Mouse (Mus musculus) kidney, embryonic 14.5 days (tissue): ENCODE measurements around the gene Cdon. TPM values are rescaled to one million over a fixed set of nuclear protein-coding genes. Genes with fewer than 3 reads are reported as not detected.

Experiments
- ATAC-seq: fragments of 200-750 bp; cut with Nextera tagmentation; 2 replicates; pipeline ENCODE4 v1.8.0; 2017; ENCODE audit warnings: moderate number of reproducible peaks, mild to moderate bottlenecking, moderate TSS enrichment, moderate library complexity; ENCODE audit not compliant: low FRiP score, low TSS enrichment
- H3K27ac ChIP-seq: fragments of 300-500 bp; sonication (generic); 2 replicates; pipeline ENCODE4 v1.5.1; 2014; ENCODE audit warnings: low read depth, mild to moderate bottlenecking, low read length, moderate library complexity, mixed read lengths
- H3K27me3 ChIP-seq: fragments of 300-500 bp; sonication (generic); 2 replicates; pipeline ENCODE4 v1.6.1; 2014; ENCODE audit warnings: mild to moderate bottlenecking, low read length; ENCODE audit not compliant: control insufficient read depth, insufficient read depth
- H3K36me3 ChIP-seq: fragments of 300-500 bp; sonication (generic); 2 replicates; pipeline ENCODE4 v1.6.1; 2014; ENCODE audit warnings: low read length, mixed read lengths; ENCODE audit not compliant: control insufficient read depth, insufficient read depth
- H3K4me1 ChIP-seq: fragments of 300-500 bp; sonication (generic); 2 replicates; pipeline ENCODE4 v1.6.1; 2014; ENCODE audit warnings: low read length, mixed read lengths; ENCODE audit not compliant: control insufficient read depth, insufficient read depth
- H3K4me2 ChIP-seq: fragments of 300-500 bp; sonication (generic); replicated peaks from 2 replicates; pipeline ENCODE4 v1.6.1; 2014; ENCODE audit warnings: low read depth, mild to moderate bottlenecking, low read length
- H3K4me3 ChIP-seq: fragments of 300-500 bp; sonication (generic); 2 replicates; pipeline ENCODE4 v1.5.1; 2014; ENCODE audit warnings: mild to moderate bottlenecking, low read length
- H3K9ac ChIP-seq: fragments of 300-500 bp; sonication (generic); 2 replicates; pipeline ENCODE4 v1.6.1; 2014; ENCODE audit warnings: low read depth, mild to moderate bottlenecking, low read length, moderate library complexity
- H3K9me3 ChIP-seq: fragments of 300-500 bp; sonication (generic); 2 replicates; pipeline ENCODE4 v1.6.1; 2016; ENCODE audit warnings: low read length; ENCODE audit not compliant: control insufficient read depth
- WGBS: fragments of 180-500 bp; shearing (Covaris S2); extraction: QIAGEN DNeasy Blood & Tissue Kit; methylation state at CpG from one replicate; pipeline ENCODE4 v1.1.7; 2014; 5-methylcytosine and 5-hydroxymethylcytosine counted together
- polyA plus RNA-seq: library from polyadenylated mRNA; unstranded; fragments of >200 nt; fragmentation: Nextera tagmentation; extraction: Ambion mirVana; gene quantifications from 2 replicates; pipeline ENCODE4 v1.2.1, GENCODE M21; 2014

The Cdon gene
- polyA plus RNA-seq, 1 experiment from 2014 or later, result 6.2 TPM

GRCm38 (mm10) chr9:35479456-35479855 is 58.5 kb downstream of the Cdon start:
- 91% methylated on average over 6 of the region's 6 CpGs for WGBS
- no peak for ATAC-seq
- H3K9ac ChIP-seq, result no peak overlapping the region
- H3K4me3 ChIP-seq, result no peak overlapping the region
- H3K9me3 ChIP-seq, result no peaks in the 10 kb centered on the region
- H3K27ac ChIP-seq, result no peak overlapping the region
- no peak overlapping the region for H3K4me2 ChIP-seq
- H3K4me1 ChIP-seq, result peaks cover under 1% of the 10 kb centered on the region; the same call in 1 of the 2 replicates
- peaks cover 18% of the 10 kb centered on the region; the same call in 1 of the 2 replicates for H3K36me3 ChIP-seq
- H3K27me3 ChIP-seq, result no peaks in the 10 kb centered on the region

- WGBS, result 54% methylated on average over 13 of the region's 13 CpGs
- no peak overlapping the region for H3K27ac ChIP-seq
- peaks cover 14% of the 10 kb centered on the region; the same call in 1 of the 2 replicates for H3K36me3 ChIP-seq
- no peak overlapping the region for H3K9ac ChIP-seq
- no peak overlapping the region for H3K4me3 ChIP-seq
- H3K27me3 ChIP-seq, result no peaks in the 10 kb centered on the region
- H3K4me1 ChIP-seq, result no peaks in the 10 kb centered on the region
- no peak overlapping the region for H3K4me2 ChIP-seq
- no peak for ATAC-seq
- no peaks in the 10 kb centered on the region for H3K9me3 ChIP-seq
Measured at GRCm38 (mm10) chr9:35482014-35482898, 61.3 kb downstream of the Cdon start.

DNA sequence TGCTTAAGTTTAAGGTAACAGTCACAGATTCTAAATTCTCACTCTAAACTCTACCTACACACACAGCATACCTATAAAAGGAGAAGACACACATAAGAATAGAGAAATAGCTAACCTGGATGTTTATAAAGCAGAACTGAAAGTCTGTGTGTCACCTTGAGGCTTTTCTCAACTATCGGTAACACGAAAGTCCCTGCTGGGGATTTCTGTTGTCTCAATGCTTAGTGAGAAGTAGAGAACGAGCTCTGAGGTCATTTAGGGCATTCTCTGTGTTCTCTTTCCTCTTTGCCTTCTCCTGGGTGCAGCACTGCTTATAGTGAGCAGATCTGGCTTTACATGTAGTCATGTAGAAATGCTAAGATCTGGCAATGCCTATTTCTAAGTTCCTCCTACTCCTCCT is 63.0 kb downstream of the Cdon start:
- no peak overlapping the region for H3K27ac ChIP-seq
- no peak overlapping the region for H3K4me2 ChIP-seq
- ATAC-seq, result no peak
- no peak overlapping the region for H3K9ac ChIP-seq
- 87% methylated on average over 3 of the region's 3 CpGs for WGBS
- H3K4me1 ChIP-seq, result no peaks in the 10 kb centered on the region
- no peaks in the 10 kb centered on the region for H3K9me3 ChIP-seq
- H3K27me3 ChIP-seq, result no peaks in the 10 kb centered on the region
- peaks cover 14% of the 10 kb centered on the region; the same call in 1 of the 2 replicates for H3K36me3 ChIP-seq
- no peak overlapping the region for H3K4me3 ChIP-seq

GRCm38 (mm10) chr9:35486616-35487015 is 65.7 kb downstream of the Cdon start:
- no peaks in the 10 kb centered on the region for H3K9me3 ChIP-seq
- H3K9ac ChIP-seq, result no peak overlapping the region
- H3K36me3 ChIP-seq, result peaks cover 23% of the 10 kb centered on the region; the same call in 1 of the 2 replicates
- no peaks in the 10 kb centered on the region for H3K4me1 ChIP-seq
- no peak overlapping the region for H3K4me2 ChIP-seq
- no peak overlapping the region for H3K27ac ChIP-seq
- no peak for ATAC-seq
- no peak overlapping the region for H3K4me3 ChIP-seq
- no peaks in the 10 kb centered on the region for H3K27me3 ChIP-seq
- 91% methylated on average over 13 of the region's 13 CpGs for WGBS

DNA sequence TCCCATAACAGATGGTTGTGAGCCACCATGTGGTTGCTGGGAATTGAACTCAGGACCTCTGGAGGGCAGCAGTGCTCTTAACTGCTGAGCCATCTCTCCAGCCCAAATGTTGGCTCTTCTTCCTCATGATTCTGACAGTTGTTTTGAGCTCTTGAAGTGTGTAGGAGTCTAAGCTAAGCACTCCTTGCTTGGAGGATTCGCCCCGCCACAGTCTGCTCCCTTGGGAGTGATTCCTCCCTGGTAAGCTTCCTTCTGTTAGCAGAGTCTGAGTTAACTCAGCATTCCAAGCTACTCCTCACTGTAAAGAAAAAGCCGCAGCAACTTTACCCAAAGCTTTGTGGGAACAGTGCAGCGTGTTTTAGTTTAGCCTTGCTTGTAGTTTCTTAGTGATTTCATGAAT is 67.6 kb downstream of the Cdon start:
- no peaks in the 10 kb centered on the region for H3K27me3 ChIP-seq
- no peak overlapping the region for H3K9ac ChIP-seq
- 78% methylated on average over 4 of the region's 4 CpGs for WGBS
- peaks cover 25% of the 10 kb centered on the region; the same call in 1 of the 2 replicates for H3K36me3 ChIP-seq
- H3K9me3 ChIP-seq, result no peaks in the 10 kb centered on the region
- no peaks in the 10 kb centered on the region for H3K4me1 ChIP-seq
- H3K27ac ChIP-seq, result no peak overlapping the region
- no peak for ATAC-seq
- no peak overlapping the region for H3K4me3 ChIP-seq
- no peak overlapping the region for H3K4me2 ChIP-seq

GRCm38 (mm10) chr9:35491109-35491866 is 70.4 kb downstream of the Cdon start:
- H3K9me3 ChIP-seq, result no peaks in the 10 kb centered on the region
- no peak for ATAC-seq
- H3K36me3 ChIP-seq, result peaks cover 22% of the 10 kb centered on the region; the same call in 1 of the 2 replicates

DNA sequence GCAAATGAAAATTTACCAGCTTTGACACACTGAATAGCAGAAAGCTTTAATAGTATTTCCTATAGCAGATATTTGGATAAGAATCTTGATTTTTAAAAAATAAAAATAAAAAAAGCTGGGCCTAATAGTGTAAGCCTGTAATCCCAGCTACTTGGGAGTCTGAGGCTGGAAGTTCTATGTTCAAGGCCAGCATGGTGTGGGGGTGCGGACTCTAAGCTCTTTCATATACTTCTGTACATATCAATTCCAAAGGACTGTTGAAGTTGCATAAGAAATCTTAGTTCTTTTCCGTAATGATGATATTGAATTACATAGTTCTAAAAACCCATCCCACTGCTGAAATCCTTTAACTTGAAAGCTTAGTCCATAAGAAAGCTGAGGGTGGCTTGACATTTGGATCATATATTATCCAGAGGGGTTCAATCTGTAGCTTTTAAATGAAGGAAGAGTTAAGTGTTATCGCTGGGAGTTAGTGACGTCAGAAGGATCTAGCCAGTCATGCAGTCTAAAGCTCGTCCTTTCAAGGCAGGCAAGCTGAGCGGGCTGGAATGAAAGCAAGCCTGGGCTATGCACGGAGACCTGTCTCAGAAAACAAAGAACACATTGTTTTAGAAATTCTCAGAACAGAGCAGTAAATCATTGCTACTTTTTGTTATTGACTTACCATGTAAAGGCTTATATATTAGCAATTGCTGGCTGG is 72.3 kb downstream of the Cdon start:
- Histone ChIP-seq H3K27ac (no peak overlapping the region), H3K4me3 (no peak overlapping the region), H3K9me3 (no peaks in the 10 kb centered on the region), H3K9ac (no peak overlapping the region), H3K27me3 (no peaks in the 10 kb centered on the region), H3K36me3 (peaks cover 16% of the 10 kb centered on the region; the same call in 1 of the 2 replicates), H3K4me2 (no peak overlapping the region), H3K4me1 (no peaks in the 10 kb centered on the region)
- 37% methylated on average over 7 of the region's 7 CpGs for WGBS
- peak; percentile 84; the same call in 1 of the 2 replicates for ATAC-seq

More at GRCm38 (mm10) chr9:35491109-35491866, 70.4 kb downstream of the Cdon start:
- Histone ChIP-seq H3K27me3 (no peaks in the 10 kb centered on the region), H3K9ac (no peak overlapping the region), H3K27ac (no peak overlapping the region), H3K4me1 (no peaks in the 10 kb centered on the region), H3K4me2 (no peak overlapping the region), H3K4me3 (no peak overlapping the region)
- 65% methylated on average over 11 of the region's 11 CpGs for WGBS

- ATAC-seq, result no peak
- Histone ChIP-seq H3K4me2 (no peak overlapping the region), H3K36me3 (peaks cover 21% of the 10 kb centered on the region; the same call in 1 of the 2 replicates), H3K27me3 (no peaks in the 10 kb centered on the region), H3K27ac (no peak overlapping the region), H3K9ac (no peak overlapping the region), H3K4me1 (no peaks in the 10 kb centered on the region), H3K4me3 (no peak overlapping the region), H3K9me3 (no peaks in the 10 kb centered on the region)
- WGBS, result 35% methylated on average over 4 of the region's 4 CpGs
Measured at GRCm38 (mm10) chr9:35493733-35494092, 72.8 kb downstream of the Cdon start.
